Comparison of ENCODE assay signal across 8 mouse cellular contexts in the genomic region with DNA sequence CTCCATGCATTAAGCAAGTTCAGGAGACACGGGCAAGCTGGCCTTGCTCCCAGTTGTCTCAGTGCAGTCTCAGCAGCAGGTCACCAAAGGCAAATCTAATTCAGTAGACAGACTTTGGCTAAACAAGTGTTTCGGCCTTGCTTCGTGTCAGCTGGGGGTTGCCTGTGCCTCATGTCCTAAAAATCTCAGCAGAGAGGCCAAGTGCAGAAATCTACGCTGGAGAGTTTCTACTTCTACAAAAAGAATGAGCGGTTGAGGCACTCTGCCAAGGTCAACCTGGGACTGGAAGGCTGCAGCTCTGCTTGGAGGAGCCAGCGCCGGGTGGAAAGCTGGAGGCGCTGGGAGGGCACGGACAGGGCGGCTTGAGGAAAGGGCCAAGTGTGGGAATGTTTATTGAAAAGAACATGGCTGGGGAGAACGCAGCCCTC.
A peak's percentile ranks its signal among the peaks of the same experiment; 100 is the strongest.
DNase-seq lines count a peak whose midpoint lies in the region; ATAC-seq lines count a peak whose summit lies in the region.

No protein-coding gene starts in this region.

- no peaks in the 10 kb centered on the region for H3K27me3 ChIP-seq in lung, embryonic 15.5 days
- H3K27me3 ChIP-seq in forebrain, embryonic 11.5 days (ENCODE audit: control insufficient read depth, insufficient read depth, low read length), result no peaks in the 10 kb centered on the region

- H3K36me3 ChIP-seq in lung, embryonic 15.5 days, result no peaks in the 10 kb centered on the region
- H3K36me3 ChIP-seq in forebrain, embryonic 11.5 days (ENCODE audit: control insufficient read depth, insufficient read depth, low read length), result no peaks in the 10 kb centered on the region

- H3K4me2 ChIP-seq in lung, embryonic 15.5 days, result peak overlapping the region; percentile 11; the same call in 1 of the 2 replicates
- H3K4me2 ChIP-seq in forebrain, embryonic 11.5 days (ENCODE audit: low read depth, low read length, severe bottlenecking), result no peak overlapping the region

- peak; percentile 21 for DNase-seq in layer of hippocampus, adult 11-12 months (ENCODE audit: low spot score)
- DNase-seq in layer of hippocampus, adult 9-10 months (ENCODE audit: low spot score), result no peak
- DNase-seq in adrenal gland, adult 8-10 months, result peak; percentile 88
- DNase-seq in gastrocnemius, postnatal 25 days, result peak; percentile 45
- peak; percentile 37 for DNase-seq in kidney, adult 18-20 months
- no peak for DNase-seq in forebrain, embryonic 11.5 days (ENCODE audit: low spot score)
- no peak for DNase-seq in embryo, embryonic 9.5 days (ENCODE audit: extremely low spot score)

- 20% methylated on average over 11 of the region's 11 CpGs for WGBS in lung, embryonic 15.5 days
- WGBS in forebrain, embryonic 11.5 days, result 81% methylated on average over 11 of the region's 11 CpGs

- no peaks in the 10 kb centered on the region for H3K9me3 ChIP-seq in lung, embryonic 15.5 days
- H3K9me3 ChIP-seq in forebrain, embryonic 11.5 days (ENCODE audit: control insufficient read depth, low read length), result no peaks in the 10 kb centered on the region; the same call in 1 of the 2 replicates

- no peak overlapping the region for H3K4me3 ChIP-seq in lung, embryonic 15.5 days
- H3K4me3 ChIP-seq in forebrain, embryonic 11.5 days (ENCODE audit: low read depth, low read length), result no peak overlapping the region

- H3K9ac ChIP-seq in lung, embryonic 15.5 days, result no peak overlapping the region
- H3K9ac ChIP-seq in forebrain, embryonic 11.5 days (ENCODE audit: low read length), result no peak overlapping the region

- ATAC-seq in lung, embryonic 15.5 days (ENCODE audit: borderline replicate concordance, extremely low read depth, low FRiP score, low TSS enrichment), result peak; percentile 83
- ATAC-seq in forebrain, embryonic 11.5 days (replicated peaks; ENCODE audit: low FRiP score), result no peak

- peaks cover 11% of the 10 kb centered on the region for H3K4me1 ChIP-seq in lung, embryonic 15.5 days
- H3K4me1 ChIP-seq in forebrain, embryonic 11.5 days (replicated peaks; ENCODE audit: control insufficient read depth, insufficient read depth, low read length), result no peaks in the 10 kb centered on the region; the same call in 1 of the 2 replicates

- peak overlapping the region; percentile 57; the same call in 1 of the 2 replicates for H3K27ac ChIP-seq in lung, embryonic 15.5 days
- no peak overlapping the region for H3K27ac ChIP-seq in forebrain, embryonic 11.5 days (ENCODE audit: low read depth, low read length)

Comparison
In these comparisons a context has a peak if more than half of its experiments do, and no peak if none do; other contexts are left out.
1. DNase-seq: peak in layer of hippocampus, adult 11-12 months (single experiment), adrenal gland, adult 8-10 months (single experiment), gastrocnemius, postnatal 25 days (single experiment) and kidney, adult 18-20 months (single experiment); none in layer of hippocampus, adult 9-10 months (single experiment), forebrain, embryonic 11.5 days (single experiment) and embryo, embryonic 9.5 days (single experiment).